Mouse (Mus musculus) R1 (cell line): ENCODE data around the gene Skint1.

Source experiments
- DNase-seq: peaks from one replicate; pipeline ENCODE4 v3.0.0-alpha.2; 2018; ENCODE audit warnings: low read depth, low spot score

Gene Skint1

GRCm38 (mm10) chr4:112005969-112006368, at the start of gene Skint1:
Gene Skint1 (plus strand): TSS chr4:112006269.
- no peak for DNase-seq

GRCm38 (mm10) chr4:111961309-111961708, 44.8 kb upstream of the Skint1 start:
- peak; percentile 43 for DNase-seq

GRCm38 (mm10) chr4:111963241-111963640, 42.8 kb upstream of the Skint1 start:
- peak; percentile 86 for DNase-seq

GRCm38 (mm10) chr4:111963669-111964068, 42.4 kb upstream of the Skint1 start:
- no peak for DNase-seq

- DNase-seq: no peak
These were observed 33.4 kb upstream of the Skint1 start, which contains the start of gene Skint7 for GRCm38 (mm10) chr4:111972623-111973022. Gene Skint7 (plus strand): TSS chr4:111972923.

- no peak for DNase-seq
These were observed 65.6 kb downstream of the Skint1 start, which contains the start of gene Skint4 for GRCm38 (mm10) chr4:112071716-112072115. Gene Skint4 (plus strand): TSS chr4:112072016.
